Mouse (Mus musculus): Measurements from ENCODE around the gene Gjb3. TPM values are rescaled to one million over a fixed set of nuclear protein-coding genes. Genes with fewer than 3 reads are reported as not detected.

The Gjb3 gene
- total and polyA plus RNA-seq, 3 experiments = not detected

GRCm38 (mm10) chr4:127370447-127370846, 39.8 kb upstream of the Gjb3 start:
- TF ChIP-seq CTCF (IDR thresholded peaks at IDR 0.05; ENCODE audit: low read depth, low read length) (no peak), GATA2 (IDR thresholded peaks at IDR 0.05; ENCODE audit: borderline replicate concordance, low read depth, low read length) (no peak), POLR2AphosphoS5 (IDR thresholded peaks at IDR 0.05; ENCODE audit: insufficient replicate concordance, low read depth, low read length) (no peak), TAL1 (conservative IDR thresholded peaks at IDR 0.05; ENCODE audit: low read depth, low read length) (no peak), GATA1 (IDR thresholded peaks at IDR 0.05; ENCODE audit: borderline replicate concordance, low read length) (no peak)
- no peaks in the 10 kb centered on the region for H3K27me3 ChIP-seq (ENCODE audit: insufficient read depth, low read length)
- peaks cover 82% of the 10 kb centered on the region for H3K9me3 ChIP-seq (replicated peaks)
- ATAC-seq (ENCODE audit: extremely low read depth, insufficient number of reproducible peaks, low FRiP score, poor library complexity, severe bottlenecking) (no peak), DNase-seq (ENCODE audit: low spot score) (no peak)
- H3K4me3 ChIP-seq (ENCODE audit: low read depth, low read length) = no peak overlapping the region
- no peaks in the 10 kb centered on the region for H3K36me3 ChIP-seq (replicated peaks)
- H3K4me1 ChIP-seq (ENCODE audit: insufficient read depth, low read depth, low read length) = no peaks in the 10 kb centered on the region

- Histone ChIP-seq H3K36me3 (replicated peaks) (no peaks in the 10 kb centered on the region), H3K9me3 (replicated peaks) (peaks cover 86% of the 10 kb centered on the region), H3K27me3 (ENCODE audit: insufficient read depth, low read length) (no peaks in the 10 kb centered on the region), H3K4me3 (ENCODE audit: low read depth, low read length) (no peak overlapping the region; the same call in 1 of the 2 replicates), H3K4me1 (ENCODE audit: insufficient read depth, low read depth, low read length) (no peaks in the 10 kb centered on the region)
- no peak for TF ChIP-seq CTCF (IDR thresholded peaks at IDR 0.05; ENCODE audit: low read depth, low read length)
- no peak for TF ChIP-seq GATA1 (IDR thresholded peaks at IDR 0.05; ENCODE audit: borderline replicate concordance, low read length)
- TF ChIP-seq POLR2AphosphoS5 (IDR thresholded peaks at IDR 0.05; ENCODE audit: insufficient replicate concordance, low read depth, low read length) = no peak
- no peak for TF ChIP-seq GATA2 (IDR thresholded peaks at IDR 0.05; ENCODE audit: borderline replicate concordance, low read depth, low read length)
- no peak for TF ChIP-seq TAL1 (conservative IDR thresholded peaks at IDR 0.05; ENCODE audit: low read depth, low read length)
- ATAC-seq (ENCODE audit: extremely low read depth, insufficient number of reproducible peaks, low FRiP score, poor library complexity, severe bottlenecking) (no peak), DNase-seq (ENCODE audit: low spot score) (no peak)
Observed at GRCm38 (mm10) chr4:127368379-127368973, 37.8 kb upstream of the Gjb3 start.

- no peak for ATAC-seq (ENCODE audit: extremely low read depth, insufficient number of reproducible peaks, low FRiP score, poor library complexity, severe bottlenecking)
- no peak overlapping the region for H3K4me3 ChIP-seq (ENCODE audit: low read depth, low read length)
Observed at GRCm38 (mm10) chr4:127365834-127366233, 35.2 kb upstream of the Gjb3 start.

GRCm38 (mm10) chr4:127365433-127365832, 34.8 kb upstream of the Gjb3 start:
- no peaks in the 10 kb centered on the region for H3K27me3 ChIP-seq (ENCODE audit: insufficient read depth, low read length)
- DNase-seq (ENCODE audit: low spot score) (no peak), ATAC-seq (ENCODE audit: extremely low read depth, insufficient number of reproducible peaks, low FRiP score, poor library complexity, severe bottlenecking) (no peak)
- peaks cover 85% of the 10 kb centered on the region for H3K9me3 ChIP-seq (replicated peaks)
- no peaks in the 10 kb centered on the region for H3K4me1 ChIP-seq (ENCODE audit: insufficient read depth, low read depth, low read length)
- H3K36me3 ChIP-seq (replicated peaks) = no peaks in the 10 kb centered on the region
- TF ChIP-seq TAL1 (conservative IDR thresholded peaks at IDR 0.05; ENCODE audit: low read depth, low read length) = no peak
- H3K4me3 ChIP-seq (ENCODE audit: low read depth, low read length) = no peak overlapping the region

More at GRCm38 (mm10) chr4:127365834-127366233, 35.2 kb upstream of the Gjb3 start:
- no peak for DNase-seq (ENCODE audit: low spot score)
- H3K9me3 ChIP-seq (replicated peaks) = peaks cover 84% of the 10 kb centered on the region
- TF ChIP-seq CTCF (IDR thresholded peaks at IDR 0.05; ENCODE audit: low read depth, low read length) = no peak
- TF ChIP-seq GATA2 (IDR thresholded peaks at IDR 0.05; ENCODE audit: borderline replicate concordance, low read depth, low read length) = no peak
- TF ChIP-seq GATA1 (IDR thresholded peaks at IDR 0.05; ENCODE audit: borderline replicate concordance, low read length) = no peak
- TF ChIP-seq TAL1 (conservative IDR thresholded peaks at IDR 0.05; ENCODE audit: low read depth, low read length) = no peak
- no peak for TF ChIP-seq POLR2AphosphoS5 (IDR thresholded peaks at IDR 0.05; ENCODE audit: insufficient replicate concordance, low read depth, low read length)
- H3K27me3 ChIP-seq (ENCODE audit: insufficient read depth, low read length) = no peaks in the 10 kb centered on the region
- no peaks in the 10 kb centered on the region for H3K4me1 ChIP-seq (ENCODE audit: insufficient read depth, low read depth, low read length)
- no peaks in the 10 kb centered on the region for H3K36me3 ChIP-seq (replicated peaks)

- TF ChIP-seq CTCF (IDR thresholded peaks at IDR 0.05; ENCODE audit: low read depth, low read length) = no peak
- no peaks in the 10 kb centered on the region for H3K27me3 ChIP-seq (ENCODE audit: insufficient read depth, low read length)
- DNase-seq (ENCODE audit: low spot score) (no peak), ATAC-seq (ENCODE audit: extremely low read depth, insufficient number of reproducible peaks, low FRiP score, poor library complexity, severe bottlenecking) (no peak)
- peaks cover 87% of the 10 kb centered on the region for H3K9me3 ChIP-seq (replicated peaks)
- no peaks in the 10 kb centered on the region for H3K36me3 ChIP-seq (replicated peaks)
- H3K4me1 ChIP-seq (ENCODE audit: insufficient read depth, low read depth, low read length) = no peaks in the 10 kb centered on the region
- H3K4me3 ChIP-seq (ENCODE audit: low read depth, low read length) = no peak overlapping the region
Observed at GRCm38 (mm10) chr4:127364431-127364830, 33.8 kb upstream of the Gjb3 start.

GRCm38 (mm10) chr4:127363331-127363730, 32.7 kb upstream of the Gjb3 start:
- Histone ChIP-seq H3K9me3 (replicated peaks) (peaks cover 87% of the 10 kb centered on the region), H3K4me3 (ENCODE audit: low read depth, low read length) (no peak overlapping the region), H3K36me3 (replicated peaks) (no peaks in the 10 kb centered on the region), H3K4me1 (ENCODE audit: insufficient read depth, low read depth, low read length) (no peaks in the 10 kb centered on the region), H3K27me3 (ENCODE audit: insufficient read depth, low read length) (no peaks in the 10 kb centered on the region)
- ATAC-seq (ENCODE audit: extremely low read depth, insufficient number of reproducible peaks, low FRiP score, poor library complexity, severe bottlenecking) (no peak), DNase-seq (ENCODE audit: low spot score) (no peak)
- TF ChIP-seq GATA2 (IDR thresholded peaks at IDR 0.05; ENCODE audit: borderline replicate concordance, low read depth, low read length) = no peak

- Histone ChIP-seq H3K4me3 (ENCODE audit: low read depth, low read length) (no peak overlapping the region), H3K36me3 (replicated peaks) (no peaks in the 10 kb centered on the region), H3K27me3 (ENCODE audit: insufficient read depth, low read length) (no peaks in the 10 kb centered on the region), H3K4me1 (ENCODE audit: insufficient read depth, low read depth, low read length) (no peaks in the 10 kb centered on the region), H3K9me3 (replicated peaks) (peaks cover 89% of the 10 kb centered on the region)
- ATAC-seq (ENCODE audit: extremely low read depth, insufficient number of reproducible peaks, low FRiP score, poor library complexity, severe bottlenecking) (no peak), DNase-seq (ENCODE audit: low spot score) (no peak)
- TF ChIP-seq POLR2AphosphoS5 (IDR thresholded peaks at IDR 0.05; ENCODE audit: insufficient replicate concordance, low read depth, low read length) (no peak), CTCF (IDR thresholded peaks at IDR 0.05; ENCODE audit: low read depth, low read length) (no peak), TAL1 (conservative IDR thresholded peaks at IDR 0.05; ENCODE audit: low read depth, low read length) (no peak), GATA2 (IDR thresholded peaks at IDR 0.05; ENCODE audit: borderline replicate concordance, low read depth, low read length) (no peak), GATA1 (IDR thresholded peaks at IDR 0.05; ENCODE audit: borderline replicate concordance, low read length) (no peak)
Observed at GRCm38 (mm10) chr4:127362520-127362919, 31.9 kb upstream of the Gjb3 start.
